Mouse (Mus musculus): ENCODE measurements around the gene Ucp2.

GRCm38 (mm10) chr7:100520204-100520603 lies 27.1 kb downstream of the Ucp2 start:
- TF ChIP-seq CTCF (conservative IDR thresholded peaks at IDR 0.05; ENCODE audit: insufficient read depth, insufficient read length, low read depth, low read length) (no peak), POLR2A (IDR thresholded peaks at IDR 0.05; ENCODE audit: low read depth, low read length) (no peak)
